Mouse (Mus musculus) lung, adult 2 months (tissue): Measurements from ENCODE around the gene Slc38a10. TPM values are rescaled to one million over a fixed set of nuclear protein-coding genes. Genes with fewer than 3 reads are reported as not detected.

Experiments
- DNase-seq: peaks from one replicate; pipeline ENCODE4 v3.0.0; 2022
- H3K4me1 ChIP-seq: fragments of 200-500 bp; 2 replicates; pipeline ENCODE4 v1.6.1; 2011; ENCODE audit warnings: low read length; ENCODE audit not compliant: control insufficient read depth, insufficient read depth
- H3K4me3 ChIP-seq: fragments of 200-500 bp; replicated peaks from 2 replicates; pipeline ENCODE3; 2011; ENCODE audit warnings: low read depth, mild to moderate bottlenecking, control low read depth, low read length; ENCODE audit errors: extremely low read depth
- CTCF ChIP-seq: fragments of 200-500 bp; IDR thresholded peaks from 2 replicates; pipeline ENCODE4 v1.5.1; 2011; ENCODE audit warnings: mild to moderate bottlenecking, low read length, control low read depth; ENCODE audit not compliant: insufficient read depth
- POLR2A ChIP-seq: fragments of 200-500 bp; IDR thresholded peaks from 2 replicates; pipeline ENCODE4 v1.6.1; 2011; ENCODE audit warnings: low read depth, mild to moderate bottlenecking, control low read depth, low read length, borderline replicate concordance; ENCODE audit errors: extremely low read depth
- WGBS: fragments of 180-500 bp; shearing (Covaris S2); methylation state at CpG from one replicate; pipeline ENCODE4 v1.1.7; 2018; 5-methylcytosine and 5-hydroxymethylcytosine counted together
- polyA plus RNA-seq: library from polyadenylated mRNA; depleted of rRNA; stranded (reverse); fragments of >200 nt; gene quantifications from 2 replicates; pipeline ENCODE4 v1.2.3, GENCODE M21; 2012

Slc38a10 gene
- polyA plus RNA-seq, 1 experiment = 170 TPM

GRCm38 (mm10) chr11:120143708-120144497, 7.2 kb downstream of the Slc38a10 start:
- no peak for DNase-seq
- 54% methylated on average over 13 of the region's 13 CpGs for WGBS
- H3K4me1 ChIP-seq = peaks cover 10% of the 10 kb centered on the region
- no peak for TF ChIP-seq POLR2A
- no peak for TF ChIP-seq CTCF
- H3K4me3 ChIP-seq = no peak overlapping the region

- Histone ChIP-seq H3K4me1 (peaks cover 10% of the 10 kb centered on the region), H3K4me3 (no peak overlapping the region)
- peak; percentile 51 for DNase-seq
- peak; percentile 26; the same call in 1 of the 2 replicates for TF ChIP-seq POLR2A
- TF ChIP-seq CTCF = peak; percentile 64
- 18% methylated on average over 3 of the region's 3 CpGs for WGBS
Measured at GRCm38 (mm10) chr11:120142601-120143051, 8.5 kb downstream of the Slc38a10 start.

GRCm38 (mm10) chr11:120140255-120140654, 10.9 kb downstream of the Slc38a10 start:
- Histone ChIP-seq H3K4me1 (peaks cover 19% of the 10 kb centered on the region), H3K4me3 (no peak overlapping the region)
- TF ChIP-seq CTCF = peak; percentile 24; the same call in 1 of the 2 replicates
- no peak for TF ChIP-seq POLR2A
- WGBS = 67% methylated on average over 6 of the region's 6 CpGs
- DNase-seq = peak; percentile 39

- TF ChIP-seq POLR2A (no peak), CTCF (no peak)
- Histone ChIP-seq H3K4me1 (peaks cover 24% of the 10 kb centered on the region), H3K4me3 (no peak overlapping the region)
- DNase-seq = no peak
- WGBS = 75% methylated on average over 10 of the region's 10 CpGs
Measured at GRCm38 (mm10) chr11:120139309-120139731, 11.8 kb downstream of the Slc38a10 start.

DNA sequence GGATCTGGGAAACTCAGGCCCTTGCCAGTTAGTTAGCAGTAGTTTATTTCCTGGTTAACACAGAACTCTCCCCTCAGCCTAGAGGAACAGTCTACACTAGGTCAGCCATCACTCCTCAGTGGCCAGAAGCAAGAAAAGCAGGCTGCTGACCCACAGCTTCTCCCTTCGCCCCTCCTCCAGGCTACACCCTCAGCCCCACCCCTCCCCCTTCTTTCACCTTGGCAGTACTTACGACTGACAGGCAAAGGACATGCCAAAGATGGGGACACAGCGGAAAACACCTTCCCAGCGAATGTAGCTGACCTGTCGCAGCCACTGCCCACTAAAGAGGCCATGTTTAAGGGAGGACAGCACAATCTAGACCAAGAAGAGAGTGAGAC, 13.5 kb downstream of the Slc38a10 start:
- peaks cover 17% of the 10 kb centered on the region for H3K4me1 ChIP-seq
- H3K4me3 ChIP-seq = no peak overlapping the region
- 68% methylated on average over 5 of the region's 5 CpGs for WGBS
- TF ChIP-seq POLR2A = no peak
- TF ChIP-seq CTCF = no peak
- DNase-seq = no peak

- Histone ChIP-seq H3K4me3 (no peak overlapping the region), H3K4me1 (peaks cover 14% of the 10 kb centered on the region)
- TF ChIP-seq POLR2A = no peak
- TF ChIP-seq CTCF = no peak
- 68% methylated on average over 23 of the region's 23 CpGs for WGBS
- no peak for DNase-seq
Measured at GRCm38 (mm10) chr11:120136796-120137624, 14.1 kb downstream of the Slc38a10 start.

GRCm38 (mm10) chr11:120136195-120136594, 15.0 kb downstream of the Slc38a10 start:
- 65% methylated on average over 8 of the region's 8 CpGs for WGBS
- Histone ChIP-seq H3K4me3 (no peak overlapping the region), H3K4me1 (peaks cover 14% of the 10 kb centered on the region)
- DNase-seq = no peak
- TF ChIP-seq CTCF (no peak), POLR2A (no peak)

DNA sequence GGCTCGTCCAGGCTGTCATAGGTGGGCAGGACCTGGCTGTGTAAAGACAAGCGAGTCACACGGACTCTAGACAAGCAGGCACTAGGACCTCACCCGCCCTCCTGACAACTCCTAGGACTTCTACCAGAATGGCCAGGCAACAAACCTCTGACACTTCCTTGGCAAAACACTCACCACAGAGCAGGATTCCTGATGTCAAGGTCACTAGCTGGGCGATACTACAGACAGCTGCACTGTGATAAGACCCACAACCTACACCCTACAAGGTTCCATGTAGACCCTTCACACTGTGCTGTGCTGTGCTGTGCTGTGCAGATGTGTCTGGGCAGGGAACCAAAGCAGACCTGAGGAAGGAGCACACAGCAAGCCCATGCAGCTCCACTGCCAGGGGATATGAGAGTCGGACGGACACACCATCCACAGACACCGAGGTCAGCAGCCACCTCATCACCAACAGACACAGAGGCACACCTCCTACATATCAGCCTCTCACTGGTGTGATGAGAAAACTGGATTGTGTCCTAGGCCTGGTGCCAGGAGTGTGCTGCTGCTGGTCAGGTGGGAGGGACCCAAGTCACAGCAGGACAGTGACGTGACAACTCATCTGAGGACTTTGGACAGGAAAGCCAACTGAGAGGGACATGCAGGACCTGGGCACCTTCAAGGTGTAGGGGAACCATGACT, 16.2 kb downstream of the Slc38a10 start:
- no peak for DNase-seq
- 76% methylated on average over 9 of the region's 9 CpGs for WGBS
- H3K4me1 ChIP-seq = peaks cover 14% of the 10 kb centered on the region
- TF ChIP-seq POLR2A (no peak), CTCF (no peak)
- H3K4me3 ChIP-seq = no peak overlapping the region

DNA sequence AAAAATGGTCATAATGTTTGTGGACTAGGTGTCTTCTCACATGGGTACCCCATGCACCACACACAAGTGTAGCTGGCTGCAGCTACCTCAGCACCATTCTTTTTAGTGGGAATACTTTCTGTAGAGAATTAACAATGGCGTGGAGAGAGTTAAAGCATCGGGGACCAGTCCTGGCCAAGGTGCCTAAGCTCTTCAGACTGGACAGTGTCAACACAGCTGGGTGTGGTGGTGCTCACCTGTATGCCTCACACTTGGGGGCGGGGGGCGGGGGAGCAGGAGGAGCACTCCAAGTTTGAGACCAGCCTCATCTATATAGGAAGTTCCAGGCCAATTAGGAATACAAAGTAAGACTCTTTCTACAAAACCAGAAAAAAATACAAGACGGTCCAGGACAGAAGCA, 17.0 kb downstream of the Slc38a10 start:
- TF ChIP-seq POLR2A (no peak), CTCF (no peak)
- Histone ChIP-seq H3K4me1 (peaks cover 14% of the 10 kb centered on the region), H3K4me3 (no peak overlapping the region)
- 64% methylated on average over 5 of the region's 5 CpGs for WGBS
- DNase-seq = no peak
